8 mouse cellular contexts compared by ENCODE assay signal in the genomic region with DNA sequence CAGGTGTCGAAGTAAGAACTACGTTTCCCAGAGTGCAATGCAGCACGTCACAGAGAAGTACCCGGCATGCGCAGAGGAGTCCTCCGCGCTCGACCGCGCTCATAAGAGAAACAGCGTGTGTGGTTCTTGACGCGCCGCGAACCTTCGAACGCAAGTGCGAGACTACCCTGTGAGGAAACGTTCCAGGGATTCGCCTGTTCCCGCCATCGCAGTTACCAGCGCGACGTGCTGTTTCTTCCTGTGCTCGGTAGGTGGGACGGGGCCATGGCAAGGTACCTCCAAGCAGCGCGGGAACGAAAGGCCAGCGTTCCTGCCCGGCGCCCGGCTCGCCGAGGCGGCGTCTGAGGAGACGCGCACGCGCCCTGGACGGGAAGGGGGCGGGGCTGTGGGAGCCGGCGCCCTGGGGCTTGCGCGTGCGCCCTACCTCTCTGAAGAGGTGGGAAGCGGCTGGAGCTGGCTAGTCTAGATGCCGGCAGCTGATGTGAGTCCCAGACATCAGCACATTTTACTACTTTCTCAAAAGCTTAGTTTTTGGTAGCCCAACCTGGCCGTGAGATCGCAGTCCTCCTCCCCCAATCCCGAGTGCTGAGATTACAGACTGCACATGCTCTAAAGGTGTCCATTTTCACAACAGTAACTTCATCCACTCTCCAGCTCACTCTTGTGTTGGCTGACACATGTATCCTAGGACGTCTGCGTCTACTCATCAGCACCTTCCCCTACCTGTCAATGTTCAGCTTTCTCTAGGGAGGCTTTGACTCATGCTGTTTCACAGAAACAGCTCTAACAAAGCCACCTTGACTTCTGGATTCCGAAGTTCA. TPM values are rescaled to one million over a fixed set of nuclear protein-coding genes. Genes with fewer than 3 reads are reported as not detected.
A peak's percentile ranks its signal among the peaks of the same experiment; 100 is the strongest.
DNase-seq lines count a peak whose midpoint lies in the region; ATAC-seq and TF ChIP-seq lines count a peak whose summit lies in the region.

A gene (plus strand): TSS at position 79 of the 821 bp plus-strand sequence.

- WGBS in forebrain, embryonic 10.5 days, result 2% methylated on average over 57 of the region's 57 CpGs
- WGBS in heart, embryonic 15.5 days, result under 1% methylated on average over 57 of the region's 57 CpGs
- 1% methylated on average over 56 of the region's 57 CpGs for WGBS in liver, embryonic 14.5 days (ENCODE audit: insufficient replicate concordance)
- 1% methylated on average over 57 of the region's 57 CpGs for WGBS in neural tube, embryonic 11.5 days
- WGBS in stomach, postnatal 0 days, result 2% methylated on average over 56 of the region's 57 CpGs

- H3K4me2 ChIP-seq in heart, embryonic 15.5 days, result peak within 1 kb of the TSS; percentile 69
- H3K4me2 ChIP-seq in liver, embryonic 14.5 days (ENCODE audit: low read depth), result peak within 1 kb of the TSS; percentile 98
- H3K4me2 ChIP-seq in neural tube, embryonic 11.5 days (ENCODE audit: low read depth), result peak within 1 kb of the TSS; percentile 63
- H3K4me2 ChIP-seq in stomach, postnatal 0 days (replicated peaks; ENCODE audit: low read depth), result peak within 1 kb of the TSS; percentile 61

- peak within 1 kb of the TSS; percentile 94 for H3K27ac ChIP-seq in forebrain, embryonic 10.5 days
- H3K27ac ChIP-seq in heart, embryonic 15.5 days, result peak within 1 kb of the TSS; percentile 97
- H3K27ac ChIP-seq in liver, embryonic 14.5 days, result peak within 1 kb of the TSS; percentile 93
- peak within 1 kb of the TSS; percentile 80 for H3K27ac ChIP-seq in neural tube, embryonic 11.5 days (ENCODE audit: low read depth, low read length)
- peak within 1 kb of the TSS; percentile 95 for H3K27ac ChIP-seq in stomach, postnatal 0 days (replicated peaks)

- peak; percentile 94 for ATAC-seq in CD4-positive, CD25-positive, alpha-beta regulatory T cell, adult 4 months
- ATAC-seq in heart, embryonic 15.5 days (replicated peaks; ENCODE audit: insufficient number of reproducible peaks, insufficient read depth, low FRiP score, low read depth), result peak; percentile 97
- ATAC-seq in liver, embryonic 14.5 days (ENCODE audit: insufficient read depth), result peak; percentile 97
- peak; percentile 95 for ATAC-seq in neural tube, embryonic 11.5 days (ENCODE audit: insufficient read depth, low FRiP score, low TSS enrichment)
- peak; percentile 97 for ATAC-seq in stomach, postnatal 0 days (ENCODE audit: low FRiP score, low TSS enrichment)

- peak within 1 kb of the TSS; percentile 77 for H3K9ac ChIP-seq in heart, embryonic 15.5 days
- peak within 1 kb of the TSS; percentile 86 for H3K9ac ChIP-seq in liver, embryonic 14.5 days (replicated peaks)
- H3K9ac ChIP-seq in neural tube, embryonic 11.5 days (ENCODE audit: low read length), result peak within 1 kb of the TSS; percentile 78
- H3K9ac ChIP-seq in stomach, postnatal 0 days (ENCODE audit: low read length), result peak within 1 kb of the TSS; percentile 73

- peak within 1 kb of the TSS; percentile 68 for H3K4me3 ChIP-seq in forebrain, embryonic 10.5 days
- peak within 1 kb of the TSS; percentile 71 for H3K4me3 ChIP-seq in heart, embryonic 15.5 days
- peak within 1 kb of the TSS; percentile 74 to 84 for H3K4me3 ChIP-seq in liver, embryonic 14.5 days (ENCODE audit: insufficient read depth in 1 of 2, low read depth in 2 of 2, low read length in 2 of 2)
- peak within 1 kb of the TSS; percentile 57 for H3K4me3 ChIP-seq in neural tube, embryonic 11.5 days (ENCODE audit: low read depth, low read length)
- H3K4me3 ChIP-seq in stomach, postnatal 0 days (ENCODE audit: low read depth, low read length), result peak within 1 kb of the TSS; percentile 63

- TF ChIP-seq CTCF in liver, embryonic 14.5 days (IDR thresholded peaks at IDR 0.05; ENCODE audit: low read depth), result no peak
- 0 out of 2 replicates have a peak, but pooled peaks have one; percentile 1 for TF ChIP-seq CTCF in stomach, postnatal 0 days (IDR thresholded peaks at IDR 0.05; ENCODE audit: low read depth)

- DNase-seq in c-Kit-negative CD71-positive TER-119-positive erythroid progenitor cells, embryonic 14.5 days (ENCODE audit: low read depth, low spot score), result peak; percentile 82
- peak; percentile 89 for DNase-seq in forebrain, embryonic 10.5 days (ENCODE audit: extremely low spot score, low spot score)
- DNase-seq in kidney, postnatal 25 days, result peak; percentile 94 to 96
- peak; percentile 79 to 86 (median 81) for DNase-seq in liver, embryonic 14.5 days (ENCODE audit: low read depth in 3 of 3, low spot score in 3 of 3)
- DNase-seq in neural tube, embryonic 11.5 days (ENCODE audit: low spot score), result peak; percentile 95
- DNase-seq in stomach, postnatal 0 days (ENCODE audit: low spot score), result peak; percentile 92

- TF ChIP-seq EP300 in liver, embryonic 14.5 days (IDR thresholded peaks at IDR 0.05; ENCODE audit: low read depth), result no peak
- no peak for TF ChIP-seq EP300 in stomach, postnatal 0 days (optimal IDR thresholded peaks at IDR 0.05)

- H3K36me3 ChIP-seq in forebrain, embryonic 10.5 days (replicated peaks), result no peaks in the 10 kb centered on the region
- H3K36me3 ChIP-seq in heart, embryonic 15.5 days, result no peaks in the 10 kb centered on the region
- no peaks in the 10 kb centered on the region for H3K36me3 ChIP-seq in liver, embryonic 14.5 days (replicated peaks; ENCODE audit: control insufficient read depth, insufficient read depth, low read depth)
- H3K36me3 ChIP-seq in neural tube, embryonic 11.5 days (ENCODE audit: control insufficient read depth, insufficient read depth, low read length), result no peaks in the 10 kb centered on the region
- H3K36me3 ChIP-seq in stomach, postnatal 0 days (ENCODE audit: control insufficient read depth, insufficient read depth, low read length), result no peaks in the 10 kb centered on the region

- H3K4me1 ChIP-seq in forebrain, embryonic 10.5 days, result peaks cover 28% of the 10 kb centered on the region
- peaks cover 14% of the 10 kb centered on the region for H3K4me1 ChIP-seq in heart, embryonic 15.5 days (replicated peaks)
- peaks cover 20 to 24% of the 10 kb centered on the region in 2 experiments for H3K4me1 ChIP-seq in liver, embryonic 14.5 days (replicated peaks; ENCODE audit: control insufficient read depth in 2 of 2, insufficient read depth in 2 of 2, low read length in 1 of 2)
- 0 out of 2 replicates have a peak, but pooled peaks cover 3% of the 10 kb centered on the region for H3K4me1 ChIP-seq in neural tube, embryonic 11.5 days (ENCODE audit: control insufficient read depth, insufficient read depth, low read length)
- H3K4me1 ChIP-seq in stomach, postnatal 0 days (replicated peaks; ENCODE audit: control insufficient read depth, insufficient read depth), result no peaks in the 10 kb centered on the region

- H3K9me3 ChIP-seq in forebrain, embryonic 10.5 days, result no peaks in the 10 kb centered on the region
- no peaks in the 10 kb centered on the region for H3K9me3 ChIP-seq in heart, embryonic 15.5 days (replicated peaks)
- no peaks in the 10 kb centered on the region for H3K9me3 ChIP-seq in liver, embryonic 14.5 days (ENCODE audit: control insufficient read depth, low read length)
- H3K9me3 ChIP-seq in neural tube, embryonic 11.5 days (ENCODE audit: control insufficient read depth, low read length), result no peaks in the 10 kb centered on the region
- H3K9me3 ChIP-seq in stomach, postnatal 0 days (ENCODE audit: control insufficient read depth, low read length), result no peaks in the 10 kb centered on the region

- no peaks in the 10 kb centered on the region for H3K27me3 ChIP-seq in forebrain, embryonic 10.5 days (ENCODE audit: poor library complexity, severe bottlenecking)
- H3K27me3 ChIP-seq in heart, embryonic 15.5 days, result no peaks in the 10 kb centered on the region
- H3K27me3 ChIP-seq in liver, embryonic 14.5 days (ENCODE audit: control insufficient read depth, insufficient read depth, low read length), result no peaks in the 10 kb centered on the region
- no peaks in the 10 kb centered on the region for H3K27me3 ChIP-seq in neural tube, embryonic 11.5 days (ENCODE audit: control insufficient read depth, insufficient read depth, low read length)
- no peaks in the 10 kb centered on the region for H3K27me3 ChIP-seq in stomach, postnatal 0 days (ENCODE audit: control insufficient read depth, insufficient read depth, low read length)

RNA-seq across cellular contexts. Expression of the gene that starts here (rescaled TPM):
- polyA plus RNA-seq in CD4-positive, CD25-positive, alpha-beta regulatory T cell, adult 4 months (2017; shearing (Covaris generic)), result 100 to 1,000 TPM in 1 of 2 experiments, 10 to 100 TPM in 1; 93.1 to 113 TPM
- 61.1 and 64.5 TPM in 2 replicates for polyA plus RNA-seq in forebrain, embryonic 10.5 days (2016; fragmentation: Nextera tagmentation; extraction: Ambion mirVana)
- 21.0 and 33.5 TPM in 2 replicates for polyA plus RNA-seq in heart, embryonic 15.5 days (2015; fragmentation: Nextera tagmentation; extraction: Ambion mirVana)
- 19.5 and 24.7 TPM in 2 replicates for polyA plus RNA-seq in liver, embryonic 14.5 days (2012; rRNA removed)
- 23.6 and 34.4 TPM in 2 replicates for polyA plus RNA-seq in liver, embryonic 14.5 days (2014; fragmentation: Nextera tagmentation; extraction: Ambion mirVana)
- 47.8 and 63.1 TPM in 2 replicates for polyA plus RNA-seq in neural tube, embryonic 11.5 days (2014; fragmentation: Nextera tagmentation; extraction: Ambion mirVana)
- polyA plus RNA-seq in stomach, postnatal 0 days (2015; fragmentation: Nextera tagmentation; extraction: Ambion mirVana), result 28.6 and 28.9 TPM in 2 replicates

Comparison
In these comparisons a context has a peak if more than half of its experiments do, and no peak if none do; other contexts are left out.
1. Peak in every context shown above with its lines: DNase-seq, ATAC-seq, H3K4me3 ChIP-seq and H3K27ac ChIP-seq.